Mouse (Mus musculus): Measurements from ENCODE around the gene Ankrd54. TPM values are rescaled to one million over a fixed set of nuclear protein-coding genes. Genes with fewer than 3 reads are reported as not detected.

Ankrd54 gene
- polyA plus RNA-seq, 1 experiment from 2014 or later: 20.2 TPM

Other genes starting within 250 kb of the Ankrd54 start
- 29.0 and 30.1 TPM in 2 replicates for gene Cdc42ep1, start 220.3 kb downstream of the Ankrd54 start, polyA plus RNA-seq (2014; fragmentation: Nextera tagmentation; extraction: Ambion mirVana)
- gene Lgals2, start 207.4 kb downstream of the Ankrd54 start, polyA plus RNA-seq (2014; fragmentation: Nextera tagmentation; extraction: Ambion mirVana): not detected in 2 replicates
- 30.7 and 33.2 TPM in 2 replicates for gene Gga1, start 185.7 kb downstream of the Ankrd54 start, polyA plus RNA-seq (2014; fragmentation: Nextera tagmentation; extraction: Ambion mirVana)
- gene Gm49510, start 163.2 kb downstream of the Ankrd54 start, polyA plus RNA-seq (2014; fragmentation: Nextera tagmentation; extraction: Ambion mirVana): 0.16 TPM in 1 of 2 replicates, not detected in the other
- gene Sh3bp1, start 163.1 kb downstream of the Ankrd54 start, polyA plus RNA-seq (2014; fragmentation: Nextera tagmentation; extraction: Ambion mirVana): 13.6 and 14.5 TPM in 2 replicates
- gene Pdxp, start 149.0 kb downstream of the Ankrd54 start, polyA plus RNA-seq (2014; fragmentation: Nextera tagmentation; extraction: Ambion mirVana): 26.2 and 26.6 TPM in 2 replicates
- 708 and 842 TPM in 2 replicates for gene Lgals1, start 136.2 kb downstream of the Ankrd54 start, polyA plus RNA-seq (2014; fragmentation: Nextera tagmentation; extraction: Ambion mirVana)
- 30.5 and 32.6 TPM in 2 replicates for gene Nol12, start 128.0 kb downstream of the Ankrd54 start, polyA plus RNA-seq (2014; fragmentation: Nextera tagmentation; extraction: Ambion mirVana)
- 34.9 and 41.1 TPM in 2 replicates for gene Triobp, start 115.2 kb downstream of the Ankrd54 start, polyA plus RNA-seq (2014; fragmentation: Nextera tagmentation; extraction: Ambion mirVana)
- gene H1f0, start 34.4 kb downstream of the Ankrd54 start, polyA plus RNA-seq (2014; fragmentation: Nextera tagmentation; extraction: Ambion mirVana): 102 and 117 TPM in 2 replicates
- not detected in 2 replicates for gene Galr3, start 21.0 kb downstream of the Ankrd54 start, polyA plus RNA-seq (2014; fragmentation: Nextera tagmentation; extraction: Ambion mirVana)
- gene Eif3l, start 12.3 kb upstream of the Ankrd54 start, polyA plus RNA-seq (2014; fragmentation: Nextera tagmentation; extraction: Ambion mirVana): 144 and 153 TPM in 2 replicates
- 18.9 and 20.2 TPM in 2 replicates for gene Micall1, start 46.0 kb upstream of the Ankrd54 start, polyA plus RNA-seq (2014; fragmentation: Nextera tagmentation; extraction: Ambion mirVana)
- gene Polr2f, start 78.1 kb upstream of the Ankrd54 start, polyA plus RNA-seq (2014; fragmentation: Nextera tagmentation; extraction: Ambion mirVana): 271 and 299 TPM in 2 replicates
- 5.6 and 8.4 TPM in 2 replicates for gene 1700088E04Rik, start 78.4 kb upstream of the Ankrd54 start, polyA plus RNA-seq (2014; fragmentation: Nextera tagmentation; extraction: Ambion mirVana)
- gene Sox10, start 102.3 kb upstream of the Ankrd54 start, polyA plus RNA-seq (2014; fragmentation: Nextera tagmentation; extraction: Ambion mirVana): 0.63 and 0.80 TPM in 2 replicates
- gene Pick1, start 166.3 kb upstream of the Ankrd54 start, polyA plus RNA-seq (2014; fragmentation: Nextera tagmentation; extraction: Ambion mirVana): 19.2 and 24.5 TPM in 2 replicates
- gene Gm49486, start 166.5 kb upstream of the Ankrd54 start, polyA plus RNA-seq (2014; fragmentation: Nextera tagmentation; extraction: Ambion mirVana): 0.63 and 0.84 TPM in 2 replicates
- 0.28 and 0.75 TPM in 2 replicates for gene Slc16a8, start 191.9 kb upstream of the Ankrd54 start, polyA plus RNA-seq (2014; fragmentation: Nextera tagmentation; extraction: Ambion mirVana)
- gene Baiap2l2, start 222.6 kb upstream of the Ankrd54 start, polyA plus RNA-seq (2014; fragmentation: Nextera tagmentation; extraction: Ambion mirVana): 9.1 and 13.9 TPM in 2 replicates